Mouse (Mus musculus): Measurements from ENCODE around the gene Eqtn. TPM values are rescaled to one million over a fixed set of nuclear protein-coding genes. Genes with fewer than 3 reads are reported as not detected.

Gene Eqtn
- polyA plus RNA-seq, 2 experiments: 0.47 TPM; not detected in 1

GRCm38 (mm10) chr4:94900744-94901143, 27.9 kb downstream of the Eqtn start:
- DNase-seq (ENCODE audit: low spot score) (peak; percentile 43), ATAC-seq (ENCODE audit: low FRiP score, low read depth) (no peak)
- Histone ChIP-seq H3K9me3 (ENCODE audit: control insufficient read depth, low read length) (no peaks in the 10 kb centered on the region), H3K9ac (ENCODE audit: low read depth, low read length, severe bottlenecking) (no peak overlapping the region), H3K36me3 (ENCODE audit: control insufficient read depth, insufficient read depth, low read length) (no peaks in the 10 kb centered on the region), H3K4me1 (ENCODE audit: control insufficient read depth, insufficient read depth, low read length) (no peaks in the 10 kb centered on the region), H3K27me3 (ENCODE audit: control insufficient read depth, insufficient read depth, low read length) (no peaks in the 10 kb centered on the region), H3K27ac (replicated peaks; ENCODE audit: low read depth, low read length) (no peak overlapping the region), H3K4me2 (replicated peaks; ENCODE audit: low read depth, low read length, severe bottlenecking) (no peak overlapping the region), H3K4me3 (replicated peaks; ENCODE audit: low read length) (no peak overlapping the region)
- no peak for TF ChIP-seq POLR2A (IDR thresholded peaks at IDR 0.05; ENCODE audit: borderline replicate concordance, extremely low read depth, insufficient read depth, insufficient read length)
- 20% methylated on average over 2 of the region's 2 CpGs for WGBS

Other genes starting within 250 kb of the Eqtn start
- gene Tek, start 189.6 kb downstream of the Eqtn start, polyA plus RNA-seq (2012; rRNA removed): 8.4 and 10.2 TPM in 2 replicates
- 15.6 and 15.7 TPM in 2 replicates for gene Tek, start 189.6 kb downstream of the Eqtn start, polyA plus RNA-seq (2014; fragmentation: Nextera tagmentation; extraction: Ambion mirVana)
- 21.2 and 21.4 TPM in 2 replicates for gene Mysm1, start 50.3 kb upstream of the Eqtn start, polyA plus RNA-seq (2012; rRNA removed)
- 25.2 and 29.4 TPM in 2 replicates for gene Mysm1, start 50.3 kb upstream of the Eqtn start, polyA plus RNA-seq (2014; fragmentation: Nextera tagmentation; extraction: Ambion mirVana)
- gene Jun, start 123.4 kb upstream of the Eqtn start, polyA plus RNA-seq (2012; rRNA removed): 65.3 and 91.6 TPM in 2 replicates
- gene Jun, start 123.4 kb upstream of the Eqtn start, polyA plus RNA-seq (2014; fragmentation: Nextera tagmentation; extraction: Ambion mirVana): 50.6 and 56.2 TPM in 2 replicates